Mouse (Mus musculus): ENCODE measurements around the gene Itpr1. TPM values are rescaled to one million over a fixed set of nuclear protein-coding genes. Genes with fewer than 3 reads are reported as not detected.

The Itpr1 gene
- polyA plus RNA-seq, 1 experiment = 4.7 TPM

- H3K36me3 ChIP-seq (ENCODE audit: control insufficient read depth, insufficient read depth, low read length) = no peaks in the 10 kb centered on the region
- 29% methylated on average over 14 of the region's 14 CpGs for WGBS
- peak overlapping the region; percentile 68 for H3K27ac ChIP-seq (ENCODE audit: insufficient read depth, low read depth, low read length)
- TF ChIP-seq POLR2A (IDR thresholded peaks at IDR 0.05; ENCODE audit: low read depth, low read length) = no peak
- no peak for TF ChIP-seq CTCF (IDR thresholded peaks at IDR 0.05; ENCODE audit: extremely low read depth, insufficient read length, insufficient replicate concordance, low read depth, low read length)
- H3K4me1 ChIP-seq (ENCODE audit: control insufficient read depth, insufficient read depth, insufficient read length, low read length) = peaks cover 36% of the 10 kb centered on the region
- no peaks in the 10 kb centered on the region for H3K27me3 ChIP-seq (ENCODE audit: control insufficient read depth, insufficient read depth, low read length)
- H3K4me3 ChIP-seq (ENCODE audit: low read depth, low read length) = no peak overlapping the region
Measured at GRCm38 (mm10) chr6:108457516-108458181, 244.8 kb downstream of the Itpr1 start.

GRCm38 (mm10) chr6:108458182-108458571 lies 245.3 kb downstream of the Itpr1 start:
- H3K27ac ChIP-seq (ENCODE audit: insufficient read depth, low read depth, low read length) = peak overlapping the region; percentile 0
- H3K27me3 ChIP-seq (ENCODE audit: control insufficient read depth, insufficient read depth, low read length) = no peaks in the 10 kb centered on the region
- WGBS = 22% methylated on average over 2 of the region's 2 CpGs
- TF ChIP-seq CTCF (IDR thresholded peaks at IDR 0.05; ENCODE audit: extremely low read depth, insufficient read length, insufficient replicate concordance, low read depth, low read length) = no peak
- TF ChIP-seq POLR2A (IDR thresholded peaks at IDR 0.05; ENCODE audit: low read depth, low read length) = no peak
- peaks cover 33% of the 10 kb centered on the region for H3K4me1 ChIP-seq (ENCODE audit: control insufficient read depth, insufficient read depth, insufficient read length, low read length)
- H3K4me3 ChIP-seq (ENCODE audit: low read depth, low read length) = no peak overlapping the region
- no peaks in the 10 kb centered on the region for H3K36me3 ChIP-seq (ENCODE audit: control insufficient read depth, insufficient read depth, low read length)

- 82% methylated on average over 11 of the region's 11 CpGs for WGBS
- H3K27ac ChIP-seq (ENCODE audit: insufficient read depth, low read depth, low read length) = peak overlapping the region; percentile 0; the same call in 1 of the 2 replicates
- no peak overlapping the region for H3K4me3 ChIP-seq (ENCODE audit: low read depth, low read length)
- TF ChIP-seq CTCF (IDR thresholded peaks at IDR 0.05; ENCODE audit: extremely low read depth, insufficient read length, insufficient replicate concordance, low read depth, low read length) = no peak
- TF ChIP-seq POLR2A (IDR thresholded peaks at IDR 0.05; ENCODE audit: low read depth, low read length) = no peak
- no peaks in the 10 kb centered on the region for H3K27me3 ChIP-seq (ENCODE audit: control insufficient read depth, insufficient read depth, low read length)
- no peaks in the 10 kb centered on the region for H3K36me3 ChIP-seq (ENCODE audit: control insufficient read depth, insufficient read depth, low read length)
- H3K4me1 ChIP-seq (ENCODE audit: control insufficient read depth, insufficient read depth, insufficient read length, low read length) = peaks cover 31% of the 10 kb centered on the region
Measured at GRCm38 (mm10) chr6:108458826-108459225, 245.9 kb downstream of the Itpr1 start.

- 86% methylated on average over 8 of the region's 8 CpGs for WGBS
- TF ChIP-seq POLR2A (IDR thresholded peaks at IDR 0.05; ENCODE audit: low read depth, low read length) (no peak), CTCF (IDR thresholded peaks at IDR 0.05; ENCODE audit: extremely low read depth, insufficient read length, insufficient replicate concordance, low read depth, low read length) (no peak)
- peaks cover 9% of the 10 kb centered on the region; the same call in 1 of the 2 replicates for H3K4me1 ChIP-seq (ENCODE audit: control insufficient read depth, insufficient read depth, insufficient read length, low read length)
- H3K27me3 ChIP-seq (ENCODE audit: control insufficient read depth, insufficient read depth, low read length) = no peaks in the 10 kb centered on the region
- H3K36me3 ChIP-seq (ENCODE audit: control insufficient read depth, insufficient read depth, low read length) = no peaks in the 10 kb centered on the region
- H3K27ac ChIP-seq (ENCODE audit: insufficient read depth, low read depth, low read length) = peak overlapping the region; percentile 19; the same call in 1 of the 2 replicates
- H3K4me3 ChIP-seq (ENCODE audit: low read depth, low read length) = no peak overlapping the region
Measured at GRCm38 (mm10) chr6:108464308-108464979, 251.5 kb downstream of the Itpr1 start.

- H3K4me3 ChIP-seq (ENCODE audit: low read depth, low read length) = no peak overlapping the region
- peaks cover 9% of the 10 kb centered on the region; the same call in 1 of the 2 replicates for H3K4me1 ChIP-seq (ENCODE audit: control insufficient read depth, insufficient read depth, insufficient read length, low read length)
- H3K36me3 ChIP-seq (ENCODE audit: control insufficient read depth, insufficient read depth, low read length) = no peaks in the 10 kb centered on the region
- no peaks in the 10 kb centered on the region for H3K27me3 ChIP-seq (ENCODE audit: control insufficient read depth, insufficient read depth, low read length)
- 97% methylated on average over 5 of the region's 5 CpGs for WGBS
- TF ChIP-seq CTCF (IDR thresholded peaks at IDR 0.05; ENCODE audit: extremely low read depth, insufficient read length, insufficient replicate concordance, low read depth, low read length) (no peak), POLR2A (IDR thresholded peaks at IDR 0.05; ENCODE audit: low read depth, low read length) (no peak)
- H3K27ac ChIP-seq (ENCODE audit: insufficient read depth, low read depth, low read length) = no peak overlapping the region
Measured at GRCm38 (mm10) chr6:108465159-108465558, 252.3 kb downstream of the Itpr1 start.

GRCm38 (mm10) chr6:108466061-108466531 lies 253.2 kb downstream of the Itpr1 start:
- 71% methylated on average over 8 of the region's 8 CpGs for WGBS
- H3K27ac ChIP-seq (ENCODE audit: insufficient read depth, low read depth, low read length) = no peak overlapping the region
- H3K4me1 ChIP-seq (ENCODE audit: control insufficient read depth, insufficient read depth, insufficient read length, low read length) = peaks cover 9% of the 10 kb centered on the region; the same call in 1 of the 2 replicates
- no peaks in the 10 kb centered on the region for H3K36me3 ChIP-seq (ENCODE audit: control insufficient read depth, insufficient read depth, low read length)
- no peak for TF ChIP-seq CTCF (IDR thresholded peaks at IDR 0.05; ENCODE audit: extremely low read depth, insufficient read length, insufficient replicate concordance, low read depth, low read length)
- no peak for TF ChIP-seq POLR2A (IDR thresholded peaks at IDR 0.05; ENCODE audit: low read depth, low read length)
- H3K4me3 ChIP-seq (ENCODE audit: low read depth, low read length) = no peak overlapping the region
- no peaks in the 10 kb centered on the region for H3K27me3 ChIP-seq (ENCODE audit: control insufficient read depth, insufficient read depth, low read length)

- H3K36me3 ChIP-seq (ENCODE audit: control insufficient read depth, insufficient read depth, low read length) = no peaks in the 10 kb centered on the region
- no peak for TF ChIP-seq CTCF (IDR thresholded peaks at IDR 0.05; ENCODE audit: extremely low read depth, insufficient read length, insufficient replicate concordance, low read depth, low read length)
- no peak for TF ChIP-seq POLR2A (IDR thresholded peaks at IDR 0.05; ENCODE audit: low read depth, low read length)
- no peak overlapping the region for H3K4me3 ChIP-seq (ENCODE audit: low read depth, low read length)
- 75% methylated on average over 6 of the region's 6 CpGs for WGBS
- H3K4me1 ChIP-seq (ENCODE audit: control insufficient read depth, insufficient read depth, insufficient read length, low read length) = peaks cover 9% of the 10 kb centered on the region; the same call in 1 of the 2 replicates
- no peak overlapping the region for H3K27ac ChIP-seq (ENCODE audit: insufficient read depth, low read depth, low read length)
- no peaks in the 10 kb centered on the region for H3K27me3 ChIP-seq (ENCODE audit: control insufficient read depth, insufficient read depth, low read length)
Measured at GRCm38 (mm10) chr6:108467597-108467996, 254.7 kb downstream of the Itpr1 start.
